Mouse (Mus musculus) layer of hippocampus, adult 9-11 months (tissue): ENCODE measurements around the gene Il4i1.

Source experiments
- DNase-seq: peaks from one replicate; pipeline ENCODE4 v3.0.0; 2022

The Il4i1 gene

GRCm38 (mm10) chr7:44849416-44850111, 33.4 kb downstream of the Il4i1 start:
- peak; percentile 96 for DNase-seq

DNA sequence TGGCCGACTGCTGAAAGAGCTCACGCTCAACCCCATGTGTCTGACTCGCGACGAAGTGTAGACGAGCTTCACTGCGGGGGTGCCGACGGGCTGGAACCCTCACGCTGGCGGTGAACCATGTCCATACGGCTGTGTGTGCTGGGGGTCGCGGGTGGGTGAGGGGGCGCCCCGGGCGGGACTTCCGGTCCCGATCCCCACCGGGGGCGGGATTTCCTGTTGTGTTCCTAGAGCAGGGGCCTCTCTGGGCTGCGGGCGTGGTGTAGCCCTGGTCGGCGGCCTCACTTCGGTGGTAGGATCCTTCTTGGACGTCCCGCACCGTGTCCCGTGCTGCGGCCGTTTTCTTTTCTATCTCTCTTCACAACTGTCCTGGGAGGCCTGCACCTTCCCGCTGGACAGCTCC, 34.0 kb downstream of the Il4i1 start:
- DNase-seq, result no peak

DNA sequence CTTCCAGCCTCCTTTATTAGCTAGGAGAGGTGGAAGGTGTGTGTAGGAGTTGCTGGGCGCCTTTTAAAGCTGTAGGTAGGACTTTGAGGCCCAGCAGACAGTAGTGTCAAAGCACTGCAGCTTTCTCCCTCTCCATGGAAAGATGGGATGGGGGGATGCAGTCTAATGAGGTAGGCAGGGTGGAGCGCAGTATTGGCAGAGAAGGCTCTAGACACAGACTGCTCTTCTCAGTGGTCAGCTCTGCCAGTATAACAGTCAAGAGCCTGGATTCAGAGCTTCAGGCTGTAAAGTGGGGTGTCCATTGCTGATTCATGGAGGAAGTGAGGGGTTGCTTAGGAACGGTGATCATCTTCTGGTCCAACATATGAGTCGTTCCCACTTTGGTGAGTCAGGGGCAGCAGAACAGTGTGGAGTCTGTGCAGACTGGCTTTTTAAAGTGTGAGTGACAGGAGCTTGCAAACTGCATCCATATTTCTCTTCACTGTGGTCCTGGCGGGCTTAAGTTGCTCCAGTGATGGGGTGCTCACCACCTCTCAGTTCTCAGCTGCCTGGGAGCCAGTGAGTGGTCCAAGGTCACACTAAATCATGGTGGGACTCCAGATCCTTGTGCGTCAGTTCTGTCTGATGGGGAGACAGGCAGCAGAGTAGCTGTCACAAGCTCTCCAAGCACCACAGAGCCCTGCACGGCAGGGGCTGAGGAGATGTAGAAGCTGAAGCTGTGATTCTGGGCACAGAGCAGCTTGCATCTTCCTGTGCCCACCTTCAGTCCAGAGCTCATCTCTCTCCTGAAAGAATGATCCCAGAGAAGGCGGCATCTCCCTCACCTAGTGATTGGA, 34.8 kb downstream of the Il4i1 start:
- DNase-seq, result peak; percentile 31

DNA sequence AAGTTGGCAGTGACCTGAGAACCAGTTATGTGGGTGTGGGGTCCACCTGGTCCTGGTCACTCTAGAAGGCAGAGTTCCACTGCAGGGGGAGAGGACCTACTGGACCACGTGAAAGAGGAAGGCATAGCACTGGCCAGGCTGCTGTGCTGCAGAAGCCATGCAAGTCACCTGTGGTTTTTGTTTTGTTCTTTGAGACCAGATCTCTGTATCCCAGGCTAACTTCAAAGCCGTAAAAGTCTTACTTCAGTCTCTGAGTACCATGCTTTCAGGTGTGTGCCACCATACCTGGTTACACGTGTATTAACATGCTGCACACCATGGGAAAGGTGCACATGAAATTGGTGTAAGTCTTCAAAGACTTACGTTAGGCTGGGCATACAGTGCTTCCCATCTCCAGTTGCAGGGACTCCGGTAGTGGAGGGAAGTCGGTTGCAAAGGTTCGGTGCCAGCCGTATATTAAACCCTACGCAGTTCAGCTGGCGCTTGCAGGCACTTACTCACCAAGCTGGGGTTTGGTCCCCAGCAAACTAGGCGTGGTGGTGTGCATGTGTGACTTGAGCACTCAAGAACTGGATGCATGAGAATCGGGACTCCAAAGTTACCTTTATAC, 35.5 kb downstream of the Il4i1 start:
- no peak for DNase-seq

DNA sequence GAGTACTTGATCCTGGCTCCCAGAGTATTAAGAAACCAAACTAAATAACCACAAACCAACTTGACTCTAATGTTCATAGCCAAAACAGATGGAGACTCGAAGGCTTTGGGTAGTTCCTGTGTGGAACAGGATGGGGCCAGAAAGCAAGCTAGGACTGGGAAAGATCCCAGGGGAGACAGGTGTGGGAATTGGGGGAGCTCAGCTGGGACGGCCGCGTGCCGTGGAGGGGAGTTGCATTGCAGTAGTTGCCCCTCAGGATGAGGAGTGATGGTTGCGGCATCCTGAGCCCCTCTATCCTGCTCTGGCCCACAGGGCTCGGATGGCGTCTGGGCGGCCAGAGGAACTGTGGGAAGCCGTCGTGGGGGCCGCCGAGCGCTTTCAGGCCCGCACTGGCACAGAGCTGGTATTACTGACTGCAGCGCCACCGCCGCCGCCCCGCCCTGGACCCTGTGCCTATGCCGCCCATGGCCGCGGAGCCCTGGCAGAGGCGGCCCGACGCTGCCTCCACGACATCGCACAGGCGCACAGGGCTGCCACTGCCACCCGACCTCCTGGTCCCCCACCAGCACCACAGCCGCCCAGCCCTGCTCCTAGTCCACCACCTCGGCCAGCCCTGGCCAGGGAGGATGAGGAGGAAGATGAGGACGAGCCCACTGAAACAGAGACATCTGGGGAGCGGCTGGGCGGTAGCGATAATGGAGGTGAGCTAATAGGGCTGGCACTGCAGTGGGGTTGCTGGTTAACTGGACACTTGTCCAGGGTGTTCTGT, 36.3 kb downstream of the Il4i1 start:
- DNase-seq, result no peak

DNA sequence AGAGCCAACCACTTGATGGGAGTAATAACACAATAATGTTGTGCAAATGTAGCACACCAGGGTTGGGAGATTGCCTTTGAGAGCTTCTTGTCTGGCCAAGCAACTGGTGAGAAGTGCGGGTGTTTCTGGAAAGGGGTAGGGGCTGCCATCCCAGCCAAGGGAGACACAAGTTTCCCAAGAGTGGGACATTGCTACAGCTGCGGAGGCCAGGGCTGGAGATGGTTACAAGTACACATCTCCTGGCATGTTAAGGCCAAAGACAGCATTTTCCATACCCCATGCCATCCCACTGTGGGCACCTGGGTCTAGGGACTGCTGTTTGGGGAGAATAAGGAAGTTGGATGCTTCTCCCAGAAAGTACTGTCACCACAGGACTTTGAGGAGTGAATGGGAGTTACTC, 36.9 kb downstream of the Il4i1 start:
- DNase-seq, result no peak

- DNase-seq, result no peak
These were observed 37.6 kb downstream of the Il4i1 start for GRCm38 (mm10) chr7:44853596-44854355.

DNA sequence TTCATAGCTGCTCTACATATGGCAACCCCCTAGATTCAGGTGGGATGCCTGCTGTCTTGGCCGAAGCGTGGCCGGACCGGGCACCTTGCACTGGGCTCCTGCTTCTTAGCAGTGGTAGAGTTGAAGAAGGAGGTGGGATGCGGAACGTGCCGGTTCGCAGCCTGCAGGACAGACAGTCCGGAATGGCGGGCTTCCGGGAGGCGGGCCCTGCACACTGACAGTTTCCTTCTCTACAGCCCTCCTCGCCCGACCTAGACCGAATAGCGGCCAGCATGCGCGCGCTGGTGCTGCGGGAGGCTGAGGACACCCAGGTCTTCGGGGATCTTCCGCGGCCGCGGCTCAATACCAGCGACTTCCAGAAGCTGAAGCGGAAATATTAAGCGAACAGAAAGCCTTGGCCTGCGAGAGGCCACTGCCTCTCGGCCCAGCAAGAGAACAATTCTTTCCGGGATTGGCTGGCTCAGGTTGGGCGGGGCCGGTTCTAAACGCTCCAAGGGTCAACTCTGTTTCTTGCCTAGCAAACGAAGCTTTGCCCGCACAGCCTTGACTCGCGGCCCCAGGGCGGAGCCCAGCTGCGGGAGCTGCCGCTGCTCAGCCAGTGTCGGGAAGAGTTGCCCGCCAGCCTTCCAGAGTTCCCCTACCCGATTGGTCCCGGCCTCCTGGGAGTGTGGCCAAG, 38.3 kb downstream of the Il4i1 start:
- peak; percentile 78 for DNase-seq

- DNase-seq, result no peak
These were observed 38.8 kb downstream of the Il4i1 start for GRCm38 (mm10) chr7:44855036-44855435.

DNA sequence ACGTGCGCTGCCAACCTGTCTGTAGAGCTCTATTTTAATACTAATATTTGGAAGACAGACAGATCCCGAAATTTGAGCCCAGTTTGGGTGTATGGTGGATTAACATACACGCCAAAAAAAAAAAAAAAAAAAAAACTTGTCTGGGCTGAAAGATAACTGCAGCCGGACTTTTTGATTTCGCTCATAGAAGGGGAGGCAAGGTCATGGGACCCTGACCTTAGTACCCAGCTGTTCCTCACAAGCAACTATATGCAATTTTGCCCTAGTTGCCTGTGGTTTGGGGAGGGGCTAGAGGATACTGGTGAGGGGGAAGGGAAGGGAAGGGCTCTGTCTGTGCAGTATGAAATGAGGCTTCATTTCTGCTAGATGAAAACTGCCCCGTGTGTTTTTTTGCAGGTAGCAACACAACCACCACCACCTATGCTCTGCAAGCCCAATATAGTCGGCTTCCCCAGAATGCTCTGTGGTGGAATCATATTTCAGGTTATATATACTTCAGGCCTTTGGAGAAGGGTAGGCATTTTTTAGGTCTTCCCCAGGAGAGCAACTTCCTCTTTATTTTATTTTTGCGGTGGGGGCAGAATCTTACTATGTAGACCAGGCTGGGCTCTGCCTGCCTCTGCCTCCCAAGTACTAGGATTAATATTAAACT, 40.2 kb downstream of the Il4i1 start:
- DNase-seq, result no peak

GRCm38 (mm10) chr7:44857042-44857552, 40.9 kb downstream of the Il4i1 start, which contains the start of gene Pnkp:
Pnkp (plus strand) TSS chr7:44857139.
- peak; percentile 94 for DNase-seq

DNA sequence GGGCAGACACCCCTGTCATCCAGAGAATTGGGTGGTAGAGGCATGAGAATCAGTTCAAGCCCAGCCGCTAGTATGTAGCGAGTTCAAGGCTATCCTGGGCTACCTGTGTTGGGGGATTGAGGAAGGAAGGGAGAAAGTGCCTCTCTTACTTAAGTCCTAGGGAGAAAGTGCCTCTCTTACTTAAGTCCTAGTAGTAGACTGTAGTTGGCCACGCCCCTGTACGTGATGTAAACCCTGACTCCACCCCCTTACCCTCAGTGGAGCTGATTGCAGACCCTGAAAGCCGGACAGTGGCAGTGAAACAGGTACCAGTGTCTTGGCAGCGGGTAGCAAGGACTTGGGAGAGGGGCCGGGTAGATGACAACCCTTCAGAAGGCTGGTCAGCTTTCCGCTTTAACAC, 41.7 kb downstream of the Il4i1 start:
- no peak for DNase-seq

- DNase-seq, result no peak
These were observed 43.7 kb downstream of the Il4i1 start for GRCm38 (mm10) chr7:44859896-44860295.

DNA sequence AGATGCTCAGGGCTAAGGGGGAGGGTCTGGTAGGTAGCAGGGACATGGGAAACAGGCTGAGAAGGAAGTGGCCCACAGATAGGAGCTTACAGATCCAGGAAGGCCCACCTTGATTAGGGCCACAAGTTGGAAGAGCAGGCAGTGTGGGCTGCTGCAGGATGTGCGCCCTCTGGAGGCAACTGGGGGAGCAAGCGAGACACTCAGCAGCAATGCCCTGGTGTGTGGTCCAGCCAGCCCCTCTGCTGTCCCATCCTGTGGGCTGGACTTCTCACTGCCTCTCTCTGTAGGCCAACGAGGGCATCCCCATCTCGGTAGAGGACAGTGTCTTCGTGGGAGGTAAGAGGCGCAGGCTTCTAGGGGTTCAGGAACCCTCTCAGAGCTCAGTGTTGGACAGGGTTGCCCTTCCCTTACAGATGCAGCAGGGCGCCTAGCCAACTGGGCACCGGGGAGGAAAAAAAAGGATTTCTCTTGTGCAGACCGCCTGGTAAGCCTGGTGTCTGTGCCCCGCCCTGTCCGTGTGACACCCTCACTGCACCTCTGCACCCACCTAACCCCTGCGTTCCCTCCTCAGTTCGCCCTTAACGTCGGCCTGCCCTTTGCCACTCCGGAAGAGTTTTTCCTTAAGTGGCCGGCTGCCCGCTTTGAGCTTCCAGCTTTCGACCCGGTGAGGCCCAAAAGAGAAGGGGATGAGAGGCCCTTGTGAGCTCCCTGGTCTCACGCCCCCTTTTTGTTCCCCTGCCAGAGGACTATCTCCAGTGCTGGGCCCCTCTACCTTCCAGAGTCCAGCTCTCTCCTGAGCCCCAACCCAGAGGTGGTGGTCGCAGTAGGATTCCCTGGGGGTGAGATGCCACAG, 44.6 kb downstream of the Il4i1 start:
- no peak for DNase-seq

GRCm38 (mm10) chr7:44861429-44861816, 45.2 kb downstream of the Il4i1 start:
- no peak for DNase-seq

GRCm38 (mm10) chr7:44862434-44862833, 46.2 kb downstream of the Il4i1 start:
- no peak for DNase-seq

DNA sequence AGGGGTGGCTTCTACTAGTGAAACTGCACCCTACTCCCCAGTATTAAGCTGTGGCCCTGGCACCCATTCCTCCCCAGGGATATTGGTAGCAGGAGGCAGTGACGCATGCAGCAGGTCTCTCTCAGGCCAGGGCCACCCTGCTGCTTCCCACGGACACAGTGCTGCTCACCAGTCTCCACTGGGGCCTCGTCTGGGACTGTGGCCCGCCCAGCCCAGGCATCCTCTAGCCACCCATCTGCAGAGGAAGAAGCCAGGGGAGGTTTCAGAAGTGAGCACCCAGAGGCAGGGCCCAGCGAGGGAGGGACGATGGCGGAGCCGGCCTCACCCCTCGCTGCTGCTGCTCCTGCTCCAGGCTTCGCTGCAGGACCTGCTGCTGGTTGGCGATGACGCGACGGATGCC, 47.0 kb downstream of the Il4i1 start:
- DNase-seq, result no peak

GRCm38 (mm10) chr7:44863982-44864494, 47.9 kb downstream of the Il4i1 start:
- DNase-seq, result no peak
